Mouse (Mus musculus) common myeloid progenitor, adult 5-6 weeks (primary cell): Measurements from ENCODE around the gene Rims3. TPM values are rescaled to one million over a fixed set of nuclear protein-coding genes. Genes with fewer than 3 reads are reported as not detected.

Experiments used
- ATAC-seq: replicated peaks from 2 replicates; pipeline ENCODE4 v1.8.0; 2016; ENCODE audit warnings: low read depth, mild to moderate bottlenecking, moderate TSS enrichment, inconsistent platforms; ENCODE audit not compliant: poor library complexity, severe bottlenecking
- total RNA-seq: library from RNA; stranded (forward); fragments of 200-1000, 187-1606 nt; gene quantifications from 2 replicates; pipeline ENCODE4 v1.2.3, GENCODE M21; 2017

Gene Rims3
- total RNA-seq, 1 experiment from 2014 or later, result 0.05 TPM

DNA sequence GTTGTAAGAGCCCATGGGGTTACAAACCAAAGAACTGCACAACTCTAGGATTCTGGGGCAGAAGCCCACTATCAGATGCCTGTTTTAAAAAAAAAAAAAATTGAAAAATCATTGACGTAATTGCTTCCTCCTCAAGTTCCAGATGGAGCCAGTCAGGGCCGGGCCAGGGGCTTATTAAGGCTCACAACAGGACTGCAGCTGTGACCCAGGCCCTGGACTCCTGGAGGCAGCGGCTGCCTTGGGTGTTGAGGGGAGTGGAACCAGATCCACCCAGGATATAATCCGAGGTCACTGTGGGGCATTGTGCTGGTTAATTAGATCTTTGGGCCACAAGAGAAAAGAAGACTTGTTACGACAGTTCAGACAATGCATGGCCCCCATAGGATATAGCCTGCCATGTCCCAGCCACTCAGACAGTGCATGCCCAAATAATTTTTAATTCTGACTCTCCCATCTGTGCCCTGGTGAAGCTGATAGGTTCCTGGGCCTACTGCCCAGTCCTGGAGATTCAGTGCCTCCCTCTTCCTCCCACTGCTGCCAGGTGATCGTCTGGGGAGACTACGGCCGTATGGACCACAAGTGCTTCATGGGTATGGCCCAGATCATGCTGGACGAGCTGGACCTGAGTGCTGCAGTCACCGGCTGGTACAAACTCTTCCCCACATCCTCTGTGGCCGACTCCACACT is 36.3 kb downstream of the Rims3 start:
- ATAC-seq, result no peak

GRCm38 (mm10) chr4:120891960-120892359 is 37.3 kb downstream of the Rims3 start:
- ATAC-seq, result no peak

DNA sequence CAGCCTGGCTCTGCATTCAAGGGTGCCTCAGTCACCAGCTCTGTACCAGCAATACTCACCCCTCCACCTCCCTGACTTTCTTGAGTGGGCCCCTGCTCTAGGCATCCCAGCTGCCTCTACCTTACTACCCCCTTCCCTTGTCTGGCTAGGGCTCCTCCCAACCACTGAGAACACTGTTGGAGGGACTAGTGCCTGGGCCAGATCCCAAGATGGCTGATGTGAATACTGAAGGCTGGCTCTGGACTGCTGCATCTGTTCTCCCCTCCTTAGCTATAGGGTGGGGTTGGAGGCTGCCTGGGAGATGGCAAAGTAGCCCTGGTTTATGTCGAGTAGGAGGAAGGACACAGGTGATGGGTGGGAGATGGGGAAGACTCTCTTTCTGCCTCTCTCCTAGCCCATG is 37.9 kb downstream of the Rims3 start:
- ATAC-seq, result no peak

DNA sequence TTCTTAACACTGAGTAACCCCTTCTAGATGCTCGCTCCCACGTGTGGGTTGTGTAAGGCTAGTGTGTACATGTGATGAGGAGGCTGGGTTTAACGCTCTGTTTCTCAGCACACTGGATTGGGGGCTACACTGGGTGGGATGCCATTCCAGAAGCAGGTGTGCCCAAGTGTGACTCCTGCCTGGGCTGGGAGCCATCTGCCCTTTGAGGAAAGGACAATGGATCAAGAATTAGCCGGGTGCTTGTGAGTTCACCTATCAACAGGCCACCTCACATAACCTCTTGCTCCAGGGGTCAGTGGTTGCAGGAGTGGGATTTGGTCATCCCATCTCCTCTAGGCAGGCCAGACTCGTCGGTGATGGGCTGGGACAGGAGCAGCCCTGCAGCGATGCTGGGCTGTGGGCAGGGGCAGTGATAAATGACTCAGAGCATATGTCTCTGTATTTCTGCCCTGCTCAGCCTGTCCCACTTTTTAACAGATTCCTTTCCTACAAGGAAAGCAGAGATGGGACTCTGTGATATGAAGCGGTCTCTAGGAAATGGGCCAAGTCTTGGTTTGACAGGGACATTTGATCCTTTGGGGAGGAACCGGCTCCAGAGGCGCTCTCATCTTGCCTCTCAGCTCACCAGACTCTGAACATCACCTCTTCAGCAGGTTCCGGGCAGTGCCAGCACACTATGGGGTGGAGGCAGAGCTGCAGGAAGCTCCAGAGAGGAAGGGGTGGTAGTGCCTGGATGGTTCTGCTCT is 39.2 kb downstream of the Rims3 start:
- no peak for ATAC-seq

DNA sequence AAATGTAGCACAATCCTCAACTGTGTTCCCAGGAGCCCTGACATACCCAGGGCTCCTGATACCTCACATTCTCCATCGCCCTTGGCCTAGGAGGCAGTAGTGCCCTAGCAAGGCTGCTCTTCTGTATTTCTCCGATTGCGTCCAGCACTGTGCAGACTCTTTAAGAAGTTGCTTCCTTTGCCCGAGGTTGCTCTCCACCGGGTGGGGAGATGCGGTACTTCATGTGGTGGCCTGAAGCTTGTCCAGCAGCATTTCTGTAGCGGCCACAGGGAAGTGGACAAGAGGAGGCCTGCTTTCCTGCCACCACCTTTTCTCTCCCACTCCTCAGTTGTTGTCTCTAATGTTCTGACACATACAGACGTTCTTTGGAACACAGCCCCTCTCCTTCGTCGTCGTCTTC is 40.0 kb downstream of the Rims3 start:
- no peak for ATAC-seq

- ATAC-seq, result no peak
Measured at GRCm38 (mm10) chr4:120895226-120895625, 40.6 kb downstream of the Rims3 start.

DNA sequence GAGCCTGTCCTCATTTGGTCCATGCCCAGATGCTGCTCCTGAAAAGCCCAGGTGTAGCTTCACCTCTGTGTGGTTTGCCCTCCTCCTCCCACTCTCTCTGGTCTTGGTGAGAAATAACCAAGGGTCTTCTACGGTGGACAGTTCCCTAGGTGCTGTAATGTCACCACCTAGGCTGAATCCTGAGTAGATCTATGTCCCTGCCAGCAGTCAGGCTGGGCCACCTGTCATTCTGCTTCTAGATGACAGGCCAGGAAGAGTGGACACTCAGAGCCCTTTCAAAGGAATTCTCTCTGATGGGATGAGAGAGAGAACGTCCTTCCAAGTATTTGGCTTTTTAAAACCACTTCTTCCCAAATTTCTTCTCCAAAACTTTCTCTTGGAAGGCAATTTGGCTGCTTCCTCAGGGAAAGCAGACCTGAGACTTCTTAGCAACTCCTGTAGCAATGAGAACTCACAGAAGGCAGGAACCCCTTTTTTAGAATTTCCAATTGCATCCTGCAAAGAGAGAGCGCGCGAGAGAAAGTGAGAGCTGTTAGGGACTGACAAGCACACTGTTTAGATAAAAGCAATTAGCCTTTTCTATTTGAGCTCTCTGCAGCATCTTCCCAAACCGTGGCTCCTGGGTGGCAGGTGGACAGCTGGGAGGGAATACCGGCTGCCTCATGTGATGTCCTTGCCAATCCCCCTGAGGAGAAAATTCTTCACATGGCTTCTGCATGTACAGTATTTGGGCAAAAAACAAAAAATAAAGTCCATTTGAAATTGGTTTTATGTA is 41.4 kb downstream of the Rims3 start:
- ATAC-seq, result no peak

DNA sequence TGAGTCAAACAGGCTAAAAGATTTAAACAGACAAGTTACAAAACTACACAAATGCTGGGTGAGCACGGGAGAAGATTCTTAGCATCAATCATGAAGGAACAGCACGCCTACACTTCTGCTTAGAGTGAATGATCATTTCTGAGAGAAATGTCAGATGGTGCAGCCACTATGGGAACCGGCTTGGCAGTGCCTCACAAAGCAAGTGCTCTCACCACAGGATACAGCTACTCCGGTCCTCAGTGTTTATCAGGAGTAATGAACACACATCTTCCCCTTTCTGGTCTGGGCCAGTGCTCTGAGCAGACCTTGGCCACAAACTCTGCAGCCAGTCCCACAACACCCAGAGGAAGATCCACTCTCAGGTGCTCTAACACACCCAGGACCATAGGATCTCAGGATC is 49.9 kb downstream of the Rims3 start:
- peak; percentile 86 for ATAC-seq

GRCm38 (mm10) chr4:120905644-120906043 is 51.0 kb downstream of the Rims3 start:
- ATAC-seq, result no peak

GRCm38 (mm10) chr4:120909558-120910150 is 55.0 kb downstream of the Rims3 start:
- ATAC-seq, result peak; percentile 76

- ATAC-seq, result no peak
Measured at GRCm38 (mm10) chr4:120911086-120911485, 56.5 kb downstream of the Rims3 start.

- ATAC-seq, result no peak
Measured at GRCm38 (mm10) chr4:120912866-120913265, 58.2 kb downstream of the Rims3 start.

DNA sequence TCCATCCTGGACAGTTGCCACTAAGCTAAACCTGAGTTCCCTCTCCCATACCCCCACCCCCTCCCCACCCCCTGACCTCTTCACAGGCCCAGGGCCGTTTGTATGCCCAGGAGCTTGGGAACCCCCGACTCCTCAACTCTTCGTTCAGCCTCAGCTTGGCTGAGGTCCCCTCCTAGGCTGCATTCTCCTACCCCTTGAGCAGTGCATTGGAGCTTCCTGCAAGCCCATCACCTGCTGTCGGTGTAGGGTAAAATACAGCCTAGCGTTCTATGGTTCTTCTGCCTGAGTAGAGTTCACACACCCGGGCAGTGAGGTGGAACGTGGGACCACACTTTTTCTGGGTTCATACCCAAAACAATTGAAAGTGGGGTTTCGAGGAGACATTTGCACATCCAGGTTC is 58.8 kb downstream of the Rims3 start:
- ATAC-seq, result no peak

DNA sequence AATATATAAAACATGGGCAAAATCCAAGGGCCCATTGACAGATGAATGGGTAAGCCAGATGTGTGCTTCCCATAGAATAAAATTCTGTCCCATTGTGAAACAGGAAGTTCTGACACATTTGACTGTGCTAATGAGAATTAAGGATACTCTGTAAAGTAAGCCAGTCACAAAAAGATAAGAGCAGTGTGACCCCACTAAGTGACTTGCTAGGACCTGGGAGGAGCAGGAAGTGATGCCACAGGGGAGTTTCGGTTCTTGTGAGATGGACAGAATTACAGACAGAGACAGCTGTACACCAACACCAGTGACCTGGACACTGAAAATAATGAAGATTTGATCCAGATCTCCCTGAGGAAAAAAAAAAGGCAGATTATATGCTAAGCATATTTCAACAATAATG is 59.2 kb downstream of the Rims3 start:
- peak; percentile 55 for ATAC-seq

- peak; percentile 72 for ATAC-seq
Measured at GRCm38 (mm10) chr4:120914501-120914900, 59.9 kb downstream of the Rims3 start.

DNA sequence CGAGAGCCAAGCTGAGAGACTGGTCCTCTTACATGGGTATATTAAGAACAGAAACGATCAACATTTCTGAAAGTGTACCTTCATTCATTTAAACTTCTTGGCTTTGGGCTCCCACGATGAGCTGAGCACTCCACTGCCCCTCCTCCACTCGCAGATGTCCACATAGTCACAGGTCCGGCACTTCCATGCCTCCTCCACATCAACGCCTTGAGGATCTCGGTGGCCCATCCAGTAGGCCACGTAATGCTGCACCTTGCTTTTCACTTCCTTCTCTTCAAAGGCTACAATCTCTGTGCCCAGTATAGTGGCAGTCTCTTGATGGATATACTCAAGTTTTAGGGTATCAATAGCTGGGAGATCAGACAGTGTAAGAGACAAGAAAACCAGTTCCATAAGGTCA is 66.8 kb downstream of the Rims3 start:
- ATAC-seq, result no peak

GRCm38 (mm10) chr4:120924554-120925299 is 70.1 kb downstream of the Rims3 start, which contains the start of gene Exo5:
Exo5 (minus strand) TSS chr4:120925017.
- peak; percentile 95 for ATAC-seq

DNA sequence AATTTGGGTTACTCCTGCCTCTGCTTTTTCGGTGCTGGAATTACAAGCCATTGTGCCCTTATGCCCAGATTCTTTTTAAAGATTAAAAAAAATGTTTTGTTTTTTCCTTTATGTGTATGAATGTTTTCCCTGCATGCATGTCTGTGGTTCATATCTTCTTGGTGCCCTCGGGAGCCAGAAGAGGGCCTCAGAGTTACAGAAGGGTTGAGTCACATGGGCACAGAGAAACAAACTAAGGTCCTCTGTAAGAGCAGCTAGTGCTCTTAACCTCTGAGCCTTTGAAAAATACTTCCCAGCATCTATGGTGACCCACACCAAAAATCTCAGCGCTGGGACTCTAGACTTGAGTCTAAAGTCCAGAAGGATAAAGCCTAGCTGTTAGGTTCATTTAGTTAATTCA is 70.8 kb downstream of the Rims3 start:
- ATAC-seq, result peak; percentile 63

DNA sequence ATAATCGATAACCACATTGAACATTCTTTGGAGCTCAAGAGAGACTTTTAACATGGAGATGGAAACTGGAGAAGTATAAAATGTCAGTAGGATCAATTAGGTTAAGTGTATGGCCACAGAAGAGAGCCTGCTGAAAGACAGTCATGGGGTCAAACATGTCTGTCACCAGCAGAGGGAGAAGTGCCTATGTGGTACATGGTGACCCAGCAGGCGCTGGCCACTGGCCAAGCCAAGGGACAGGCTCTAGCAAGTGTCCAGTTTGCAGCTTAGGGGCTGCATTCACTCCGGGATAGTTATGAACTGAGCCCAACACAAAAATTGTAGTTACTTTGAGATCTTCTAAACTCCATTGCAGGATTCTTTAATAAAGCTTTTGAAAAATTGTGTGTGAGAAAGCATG is 74.1 kb downstream of the Rims3 start:
- no peak for ATAC-seq

DNA sequence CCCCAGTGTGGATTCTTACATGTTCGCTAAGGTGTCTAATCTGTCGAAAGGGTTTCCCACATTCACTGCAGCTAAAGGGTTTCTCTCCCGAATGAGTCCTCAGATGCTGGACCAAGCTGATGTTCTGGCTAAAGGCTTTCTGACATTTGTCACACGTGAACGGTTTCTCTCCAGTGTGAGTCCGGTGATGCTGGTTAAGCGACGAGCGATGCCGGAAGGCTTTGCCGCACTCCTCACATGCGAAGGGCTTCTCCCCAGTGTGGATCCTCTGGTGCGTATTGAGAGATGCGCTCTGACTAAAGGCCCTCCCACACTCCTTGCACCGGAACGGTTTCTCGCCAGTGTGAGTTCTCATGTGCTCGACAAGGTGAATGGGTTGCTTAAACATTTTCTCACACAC is 76.1 kb downstream of the Rims3 start:
- no peak for ATAC-seq
